26 mouse cellular contexts compared by ENCODE assay signal in the genomic region with DNA sequence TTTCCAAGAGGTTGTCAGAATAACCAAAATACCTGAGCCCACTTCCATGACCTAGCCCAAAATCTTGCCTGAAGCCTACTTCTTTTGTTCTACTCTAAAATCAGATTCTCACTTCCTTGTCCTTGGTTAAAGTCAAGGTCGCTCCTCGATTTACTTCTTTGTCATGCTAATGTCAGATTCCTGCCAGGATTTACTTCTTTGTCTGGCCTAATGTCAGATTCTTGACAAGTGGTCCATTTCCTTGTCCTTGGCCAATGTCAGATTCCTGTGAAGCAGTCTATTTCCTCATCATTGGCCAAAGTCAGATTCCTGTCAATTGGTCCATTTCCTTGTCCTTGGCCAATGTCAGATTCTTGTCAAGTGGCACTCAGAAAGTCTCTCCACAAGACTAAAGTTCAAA.
"Had no signal": no experiment of that assay in that cellular context is flagged by ENCODE, and none has a peak within 500 bp of the region (broad histone marks: within the 10 kb centered on the region; RNA-seq: fewer than 3 reads in every experiment).

No protein-coding gene starts in this region.

- H3K27me3 ChIP-seq: heart, embryonic 12.5 days; hindbrain, embryonic 12.5 days; intestine, embryonic 15.5 days; limb, embryonic 13.5 days; limb, embryonic 15.5 days had no signal

- H3K36me3 ChIP-seq: heart, embryonic 10.5 days; heart, embryonic 12.5 days; hindbrain, embryonic 10.5 days; hindbrain, embryonic 12.5 days; intestine, embryonic 15.5 days; limb, embryonic 13.5 days; limb, embryonic 15.5 days; liver, embryonic 12.5 days had no signal

- DNase-seq: gastrocnemius, adult 2 months; gastrocnemius, postnatal 10 days; gastrocnemius, postnatal 25 days; heart, adult 18-20 months; heart, postnatal 10 days; heart, postnatal 4 days; kidney, adult 18-20 months; kidney, adult 8-10 months; kidney, postnatal 10 days; kidney, postnatal 25 days; kidney, postnatal 4 days had no signal

- ATAC-seq: hindbrain, embryonic 16.5 days; inflammation-experienced regulatory T-cells, adult 6 months; intestine, embryonic 15.5 days; intestine, postnatal 0 days; liver, embryonic 12.5 days had no signal

- H3K4me1 ChIP-seq: heart, embryonic 10.5 days; heart, embryonic 12.5 days; hindbrain, embryonic 10.5 days; hindbrain, embryonic 12.5 days; intestine, embryonic 15.5 days; limb, embryonic 13.5 days; limb, embryonic 15.5 days; liver, embryonic 12.5 days had no signal

- H3K4me3 ChIP-seq: gastrocnemius, adult 2 months; heart, embryonic 10.5 days; heart, embryonic 12.5 days; hindbrain, embryonic 10.5 days; hindbrain, embryonic 12.5 days; intestine, embryonic 15.5 days; layer of hippocampus, adult 2 months; left cerebral cortex, adult 2 months; limb, embryonic 13.5 days; limb, embryonic 15.5 days; liver, embryonic 12.5 days had no signal

- H3K9me3 ChIP-seq: heart, embryonic 10.5 days; heart, embryonic 12.5 days; hindbrain, embryonic 10.5 days; hindbrain, embryonic 12.5 days; intestine, embryonic 15.5 days; limb, embryonic 13.5 days; limb, embryonic 15.5 days; liver, embryonic 12.5 days had no signal

- H3K27ac ChIP-seq: gastrocnemius, adult 2 months; heart, embryonic 10.5 days; hindbrain, embryonic 10.5 days; hindbrain, embryonic 12.5 days; hindbrain, embryonic 14.5 days; intestine, embryonic 15.5 days; layer of hippocampus, adult 2 months; left cerebral cortex, adult 2 months; limb, embryonic 13.5 days; limb, embryonic 15.5 days; liver, embryonic 12.5 days; liver, embryonic 14.5 days had no signal

- H3K9ac ChIP-seq: heart, embryonic 12.5 days; hindbrain, embryonic 12.5 days; hindbrain, embryonic 14.5 days; intestine, embryonic 15.5 days; limb, embryonic 13.5 days; limb, embryonic 15.5 days; liver, embryonic 12.5 days; liver, embryonic 14.5 days had no signal
